Mouse (Mus musculus) hematopoietic stem cell, adult 5-6 weeks (primary cell): Measurements from ENCODE around the gene Zscan20. TPM values are rescaled to one million over a fixed set of nuclear protein-coding genes. Genes with fewer than 3 reads are reported as not detected.
"Not testable (repeated sequence)": the region's sequence is repeated elsewhere in the genome, so short reads cannot be mapped to it uniquely, and the experiment has no call there.

Experiments
- ATAC-seq, 2 experiments: fragments of 125-278 bp in 1 of 2; replicated peaks in 1 of 2; 2 replicates each; pipeline ENCODE4 v1.8.0; 2016 to 2017; ENCODE audit warnings: inconsistent platforms in 2 of 2, mild to moderate bottlenecking in 2 of 2, moderate number of reproducible peaks in 2 of 2, low read depth in 1 of 2, moderate TSS enrichment in 1 of 2; ENCODE audit not compliant: low FRiP score in 2 of 2, poor library complexity in 2 of 2, severe bottlenecking in 2 of 2, insufficient read depth in 1 of 2, low TSS enrichment in 1 of 2
- total RNA-seq: library from RNA; stranded (forward); fragments of 172-1452, 232-1000 nt; gene quantifications from 2 replicates; pipeline ENCODE4 v1.2.3, GENCODE M21; 2017

The Zscan20 gene
- total RNA-seq, 1 experiment from 2014 or later: 3.7 TPM

DNA sequence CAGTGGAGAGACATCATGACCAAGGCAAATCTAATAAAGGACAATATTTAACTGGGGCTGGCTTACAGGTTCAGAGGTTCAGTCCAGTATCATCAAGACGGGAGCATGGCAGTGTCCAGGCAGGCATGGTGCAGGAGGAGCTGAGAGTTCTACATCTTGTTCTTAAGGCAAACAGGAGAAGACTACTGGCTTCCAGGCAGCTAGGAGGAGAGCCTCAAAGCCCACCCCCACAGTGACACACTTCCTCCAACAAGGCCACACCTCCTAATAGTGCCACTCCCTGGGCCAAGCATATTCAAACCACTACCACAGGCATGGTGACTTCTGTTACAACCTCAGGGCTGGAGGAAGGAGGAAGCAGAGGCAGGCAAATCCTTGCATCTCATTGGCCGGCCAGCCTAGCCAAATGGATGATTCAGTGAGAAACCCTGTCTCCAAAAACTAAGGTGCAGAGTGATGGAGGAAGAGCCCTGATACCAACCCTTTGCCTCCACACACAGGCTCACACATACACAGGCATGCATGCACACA is 65.9 kb downstream of the Zscan20 start:
- ATAC-seq: not testable (repeated sequence)

DNA sequence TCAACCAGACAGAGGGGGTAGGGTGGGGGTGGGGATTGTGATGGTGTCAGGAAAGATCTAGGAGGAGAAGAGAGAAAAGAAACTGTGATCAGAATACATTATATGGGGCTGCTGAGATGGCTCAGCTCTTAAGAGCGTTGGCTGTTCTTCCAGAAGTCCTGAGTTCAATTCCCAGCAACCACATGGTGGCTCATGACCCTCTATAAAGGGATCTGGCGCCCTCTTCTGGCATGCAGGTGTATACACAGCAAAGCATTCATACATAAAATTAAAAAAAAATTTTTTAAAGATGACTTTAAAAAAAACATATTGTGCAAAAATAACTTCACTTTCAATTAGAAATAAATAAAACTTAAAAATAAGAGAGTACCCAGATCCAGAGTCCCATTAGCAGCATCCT is 66.5 kb downstream of the Zscan20 start:
- ATAC-seq: no peak

Other genes starting within 250 kb of the Zscan20 start
- 0.25 and 1.4 TPM in 2 replicates for gene Tlr12, start 8.5 kb upstream of the Zscan20 start, total RNA-seq
- 15.8 and 18.8 TPM in 2 replicates for gene Phc2, start 44.6 kb upstream of the Zscan20 start, total RNA-seq
- not detected in 2 replicates for gene A3galt2, start 145.3 kb upstream of the Zscan20 start, total RNA-seq
- gene Zfp362, start 195.9 kb upstream of the Zscan20 start, total RNA-seq: 7.8 and 8.5 TPM in 2 replicates